Mouse (Mus musculus): ENCODE data around the gene Parn. TPM values are rescaled to one million over a fixed set of nuclear protein-coding genes. Genes with fewer than 3 reads are reported as not detected.

Gene Parn
- total and polyA plus RNA-seq, 2 experiments from 2014 or later, result 17.2 to 38.1 TPM

GRCm38 (mm10) chr16:13520301-13520700, 147.7 kb downstream of the Parn start:
- no peaks in the 10 kb centered on the region for H3K27me3 ChIP-seq (ENCODE audit: insufficient read depth, low read length)
- H3K9me3 ChIP-seq (ENCODE audit: low read length), result no peaks in the 10 kb centered on the region
- no peaks in the 10 kb centered on the region for H3K36me3 ChIP-seq (ENCODE audit: insufficient read depth)
- H3K27ac ChIP-seq (ENCODE audit: low read depth, low read length), result no peak overlapping the region
- H3K4me3 ChIP-seq (ENCODE audit: low read depth, low read length), result no peak overlapping the region
- ATAC-seq (no peak), DNase-seq (no peak)
- 85% methylated on average over 6 of the region's 6 CpGs for WGBS
- no peaks in the 10 kb centered on the region for H3K4me1 ChIP-seq (ENCODE audit: insufficient read depth)
- no peak for TF ChIP-seq CTCF (IDR thresholded peaks at IDR 0.05; ENCODE audit: low read depth)
- no peak overlapping the region for H3K4me2 ChIP-seq (ENCODE audit: low read depth)
- no peak overlapping the region for H3K9ac ChIP-seq

- 40% methylated on average over 3 of the region's 3 CpGs for WGBS
- Histone ChIP-seq H3K9ac (no peak overlapping the region), H3K36me3 (ENCODE audit: insufficient read depth) (no peaks in the 10 kb centered on the region)
These were observed 151.8 kb downstream of the Parn start for GRCm38 (mm10) chr16:13516214-13516613.

GRCm38 (mm10) chr16:13515524-13515923, 152.4 kb downstream of the Parn start:
- no peak for TF ChIP-seq CTCF (IDR thresholded peaks at IDR 0.05; ENCODE audit: low read depth)
- no peaks in the 10 kb centered on the region for H3K36me3 ChIP-seq (ENCODE audit: insufficient read depth)
- no peak overlapping the region for H3K4me3 ChIP-seq (ENCODE audit: low read depth, low read length)
- no peak for ATAC-seq
- H3K27me3 ChIP-seq (ENCODE audit: insufficient read depth, low read length), result no peaks in the 10 kb centered on the region
- H3K9ac ChIP-seq, result no peak overlapping the region
- no peak overlapping the region for H3K4me2 ChIP-seq (ENCODE audit: low read depth)
- no peaks in the 10 kb centered on the region for H3K9me3 ChIP-seq (ENCODE audit: low read length)
- DNase-seq, result no peak
- no peaks in the 10 kb centered on the region for H3K4me1 ChIP-seq (ENCODE audit: insufficient read depth)
- no peak overlapping the region for H3K27ac ChIP-seq (ENCODE audit: low read depth, low read length)
- 92% methylated on average over 7 of the region's 7 CpGs for WGBS

More at GRCm38 (mm10) chr16:13516214-13516613, 151.8 kb downstream of the Parn start:
- H3K27me3 ChIP-seq (ENCODE audit: insufficient read depth, low read length), result no peaks in the 10 kb centered on the region
- H3K4me1 ChIP-seq (ENCODE audit: insufficient read depth), result no peaks in the 10 kb centered on the region
- H3K27ac ChIP-seq (ENCODE audit: low read depth, low read length), result no peak overlapping the region
- H3K4me3 ChIP-seq (ENCODE audit: low read depth, low read length), result no peak overlapping the region
- DNase-seq (no peak), ATAC-seq (no peak)
- H3K4me2 ChIP-seq (ENCODE audit: low read depth), result no peak overlapping the region
- TF ChIP-seq CTCF (IDR thresholded peaks at IDR 0.05; ENCODE audit: low read depth), result no peak
- H3K9me3 ChIP-seq (ENCODE audit: low read length), result no peaks in the 10 kb centered on the region

- DNase-seq, result no peak
- ATAC-seq, result no peak
- H3K4me2 ChIP-seq (ENCODE audit: low read depth), result no peak overlapping the region
- no peaks in the 10 kb centered on the region for H3K36me3 ChIP-seq (ENCODE audit: insufficient read depth)
- no peak overlapping the region for H3K4me3 ChIP-seq (ENCODE audit: low read depth, low read length)
- no peak overlapping the region for H3K27ac ChIP-seq (ENCODE audit: low read depth, low read length)
- no peaks in the 10 kb centered on the region for H3K4me1 ChIP-seq (ENCODE audit: insufficient read depth)
- no peak for TF ChIP-seq CTCF (IDR thresholded peaks at IDR 0.05; ENCODE audit: low read depth)
- WGBS, result 80% methylated on average over 5 of the region's 5 CpGs
- no peaks in the 10 kb centered on the region for H3K27me3 ChIP-seq (ENCODE audit: insufficient read depth, low read length)
- H3K9ac ChIP-seq, result no peak overlapping the region
- no peaks in the 10 kb centered on the region for H3K9me3 ChIP-seq (ENCODE audit: low read length)
These were observed 162.9 kb downstream of the Parn start for GRCm38 (mm10) chr16:13505055-13505454.

GRCm38 (mm10) chr16:13504476-13504875, 163.5 kb downstream of the Parn start:
- DNase-seq (no peak), ATAC-seq (no peak)
- TF ChIP-seq CTCF (IDR thresholded peaks at IDR 0.05; ENCODE audit: low read depth), result no peak
- no peaks in the 10 kb centered on the region for H3K36me3 ChIP-seq (ENCODE audit: insufficient read depth)
- H3K4me3 ChIP-seq (ENCODE audit: low read depth, low read length), result no peak overlapping the region
- H3K9ac ChIP-seq, result no peak overlapping the region
- no peaks in the 10 kb centered on the region for H3K4me1 ChIP-seq (ENCODE audit: insufficient read depth)
- no peak overlapping the region for H3K4me2 ChIP-seq (ENCODE audit: low read depth)
- no peaks in the 10 kb centered on the region for H3K27me3 ChIP-seq (ENCODE audit: insufficient read depth, low read length)
- H3K27ac ChIP-seq (ENCODE audit: low read depth, low read length), result no peak overlapping the region
- WGBS, result 84% methylated on average over 3 of the region's 3 CpGs
- no peaks in the 10 kb centered on the region for H3K9me3 ChIP-seq (ENCODE audit: low read length)

GRCm38 (mm10) chr16:13498923-13499322, 169.0 kb downstream of the Parn start:
- H3K9ac ChIP-seq, result no peak overlapping the region
- 87% methylated on average over 3 of the region's 3 CpGs for WGBS
- no peaks in the 10 kb centered on the region for H3K4me1 ChIP-seq (ENCODE audit: insufficient read depth)
- DNase-seq (no peak), ATAC-seq (no peak)
- no peaks in the 10 kb centered on the region for H3K36me3 ChIP-seq (ENCODE audit: insufficient read depth)
- H3K27ac ChIP-seq (ENCODE audit: low read depth, low read length), result no peak overlapping the region
- H3K4me3 ChIP-seq (ENCODE audit: low read depth, low read length), result no peak overlapping the region
- H3K27me3 ChIP-seq (ENCODE audit: insufficient read depth, low read length), result no peaks in the 10 kb centered on the region
- no peak for TF ChIP-seq CTCF (IDR thresholded peaks at IDR 0.05; ENCODE audit: low read depth)
- no peak overlapping the region for H3K4me2 ChIP-seq (ENCODE audit: low read depth)
- no peaks in the 10 kb centered on the region for H3K9me3 ChIP-seq (ENCODE audit: low read length)

GRCm38 (mm10) chr16:13493981-13494380, 174.0 kb downstream of the Parn start:
- 84% methylated on average over 3 of the region's 3 CpGs for WGBS
- ATAC-seq (no peak), DNase-seq (no peak)
- TF ChIP-seq CTCF (IDR thresholded peaks at IDR 0.05; ENCODE audit: low read depth), result no peak
- Histone ChIP-seq H3K4me2 (ENCODE audit: low read depth) (no peak overlapping the region), H3K4me1 (ENCODE audit: insufficient read depth) (no peaks in the 10 kb centered on the region), H3K27ac (ENCODE audit: low read depth, low read length) (no peak overlapping the region), H3K27me3 (ENCODE audit: insufficient read depth, low read length) (no peaks in the 10 kb centered on the region), H3K9me3 (ENCODE audit: low read length) (no peaks in the 10 kb centered on the region), H3K36me3 (ENCODE audit: insufficient read depth) (no peaks in the 10 kb centered on the region), H3K9ac (no peak overlapping the region), H3K4me3 (ENCODE audit: low read depth, low read length) (no peak overlapping the region)

GRCm38 (mm10) chr16:13492996-13493395, 175.0 kb downstream of the Parn start:
- Histone ChIP-seq H3K4me2 (ENCODE audit: low read depth) (no peak overlapping the region), H3K36me3 (ENCODE audit: insufficient read depth) (no peaks in the 10 kb centered on the region), H3K27ac (ENCODE audit: low read depth, low read length) (no peak overlapping the region), H3K4me3 (ENCODE audit: low read depth, low read length) (no peak overlapping the region), H3K27me3 (ENCODE audit: insufficient read depth, low read length) (no peaks in the 10 kb centered on the region), H3K9me3 (ENCODE audit: low read length) (no peaks in the 10 kb centered on the region), H3K9ac (no peak overlapping the region), H3K4me1 (ENCODE audit: insufficient read depth) (no peaks in the 10 kb centered on the region)
- no peak for DNase-seq
- 65% methylated on average over 3 of the region's 3 CpGs for WGBS
- ATAC-seq, result no peak
- no peak for TF ChIP-seq CTCF (IDR thresholded peaks at IDR 0.05; ENCODE audit: low read depth)
